In genomic region chr13:48513003-48513929, GRCm38 (mm10) we compare ENCODE assay signal across 8 mouse cellular contexts. TPM values are rescaled to one million over a fixed set of nuclear protein-coding genes. Genes with fewer than 3 reads are reported as not detected.
DNase-seq lines count a peak whose midpoint lies in the region; ATAC-seq and TF ChIP-seq lines count a peak whose summit lies in the region.

Gene Zfp169 (minus strand): TSS chr13:48513451.
Gene A830005F24Rik (plus strand): TSS chr13:48513570.

- WGBS in embryonic facial prominence, embryonic 11.5 days: 3% methylated on average over 34 of the region's 34 CpGs
- WGBS in kidney, adult 2 months: 1% methylated on average over 34 of the region's 34 CpGs
- WGBS in limb, embryonic 12.5 days: 2% methylated on average over 34 of the region's 34 CpGs
- WGBS in midbrain, embryonic 15.5 days: 3% methylated on average over 34 of the region's 34 CpGs
- WGBS in spleen, adult 2 months: 1% methylated on average over 34 of the region's 34 CpGs

- no peaks in the 10 kb centered on the region for H3K4me1 ChIP-seq in embryonic facial prominence, embryonic 11.5 days (ENCODE audit: control insufficient read depth, insufficient read depth, low read length)
- H3K4me1 ChIP-seq in kidney, adult 2 months (ENCODE audit: control insufficient read depth, insufficient read depth, low read length): 0 out of 2 replicates have a peak, but pooled peaks cover 4% of the 10 kb centered on the region
- H3K4me1 ChIP-seq in limb, embryonic 12.5 days (replicated peaks): peaks cover 6% of the 10 kb centered on the region
- peaks cover 11% of the 10 kb centered on the region for H3K4me1 ChIP-seq in midbrain, embryonic 15.5 days
- H3K4me1 ChIP-seq in spleen, adult 2 months (ENCODE audit: control insufficient read depth, insufficient read depth, insufficient read length): peaks cover 9% of the 10 kb centered on the region; the same call in 1 of the 2 replicates

- DNase-seq in urinary bladder, adult 18-20 months (ENCODE audit: low spot score in 2 of 2): peak; percentile 64 to 79
- DNase-seq in urinary bladder, postnatal 10 days (ENCODE audit: low spot score): no peak
- peak; percentile 93 for DNase-seq in embryonic facial prominence, embryonic 11.5 days (ENCODE audit: low spot score)
- peak; percentile 86 to 91 for DNase-seq in heart, adult 18-20 months
- peak; percentile 93 for DNase-seq in kidney, adult 2 months
- peak; percentile 85 to 86 for DNase-seq in spleen, adult 2 months (ENCODE audit: low read depth in 1 of 2, low spot score in 2 of 2)

- peak within 1 kb of the TSS; percentile 73 for H3K9ac ChIP-seq in embryonic facial prominence, embryonic 11.5 days (replicated peaks; ENCODE audit: low read length)
- peak within 1 kb of the TSS; percentile 75 for H3K9ac ChIP-seq in limb, embryonic 12.5 days (replicated peaks)
- H3K9ac ChIP-seq in midbrain, embryonic 15.5 days: peak within 1 kb of the TSS; percentile 84

- H3K4me3 ChIP-seq in embryonic facial prominence, embryonic 11.5 days (ENCODE audit: low read depth, low read length): peak within 1 kb of the TSS; percentile 66
- peak within 1 kb of the TSS; percentile 81 for H3K4me3 ChIP-seq in kidney, adult 2 months (ENCODE audit: insufficient read depth, low read depth, low read length)
- peak within 1 kb of the TSS; percentile 79 for H3K4me3 ChIP-seq in limb, embryonic 12.5 days (replicated peaks)
- H3K4me3 ChIP-seq in midbrain, embryonic 15.5 days: peak within 1 kb of the TSS; percentile 85
- peak within 1 kb of the TSS; percentile 94 for H3K4me3 ChIP-seq in spleen, adult 2 months (ENCODE audit: extremely low read depth, insufficient read depth, insufficient read length)

- peak; percentile 99 for ATAC-seq in embryonic facial prominence, embryonic 11.5 days (replicated peaks; ENCODE audit: insufficient number of reproducible peaks, low FRiP score, low TSS enrichment, low read depth)
- ATAC-seq in limb, embryonic 12.5 days (ENCODE audit: insufficient number of reproducible peaks, insufficient read depth, low FRiP score, low TSS enrichment, low read depth): peak; percentile 99
- ATAC-seq in midbrain, embryonic 15.5 days (replicated peaks): peak; percentile 98

- H3K9me3 ChIP-seq in embryonic facial prominence, embryonic 11.5 days (replicated peaks; ENCODE audit: control insufficient read depth, low read length): no peaks in the 10 kb centered on the region
- H3K9me3 ChIP-seq in limb, embryonic 12.5 days: no peaks in the 10 kb centered on the region
- H3K9me3 ChIP-seq in midbrain, embryonic 15.5 days: no peaks in the 10 kb centered on the region

- no peaks in the 10 kb centered on the region for H3K27me3 ChIP-seq in embryonic facial prominence, embryonic 11.5 days (ENCODE audit: control insufficient read depth, insufficient read depth, low read length)
- H3K27me3 ChIP-seq in kidney, adult 2 months (replicated peaks; ENCODE audit: control insufficient read depth, insufficient read depth, low read length): no peaks in the 10 kb centered on the region
- H3K27me3 ChIP-seq in limb, embryonic 12.5 days: no peaks in the 10 kb centered on the region
- no peaks in the 10 kb centered on the region for H3K27me3 ChIP-seq in midbrain, embryonic 15.5 days (replicated peaks)
- no peaks in the 10 kb centered on the region for H3K27me3 ChIP-seq in spleen, adult 2 months (ENCODE audit: control insufficient read depth, insufficient read depth, low read length)

- no peaks in the 10 kb centered on the region for H3K36me3 ChIP-seq in embryonic facial prominence, embryonic 11.5 days (replicated peaks; ENCODE audit: control insufficient read depth, insufficient read depth, low read depth, low read length)
- H3K36me3 ChIP-seq in kidney, adult 2 months (ENCODE audit: control insufficient read depth, insufficient read depth, low read length): no peaks in the 10 kb centered on the region
- no peaks in the 10 kb centered on the region for H3K36me3 ChIP-seq in limb, embryonic 12.5 days
- H3K36me3 ChIP-seq in midbrain, embryonic 15.5 days (replicated peaks): no peaks in the 10 kb centered on the region
- no peaks in the 10 kb centered on the region for H3K36me3 ChIP-seq in spleen, adult 2 months (ENCODE audit: control insufficient read depth, insufficient read depth, low read length)

- no peak for TF ChIP-seq CTCF in kidney, adult 2 months (conservative IDR thresholded peaks at IDR 0.05; ENCODE audit: insufficient read depth, insufficient read length, low read depth, low read length)
- no peak for TF ChIP-seq CTCF in spleen, adult 2 months (IDR thresholded peaks at IDR 0.05; ENCODE audit: extremely low read depth, insufficient read depth, insufficient read length, insufficient replicate concordance)

- H3K27ac ChIP-seq in embryonic facial prominence, embryonic 11.5 days (replicated peaks; ENCODE audit: low read depth, low read length): no peak within 1 kb of the TSS
- peak within 1 kb of the TSS; percentile 30; the same call in 1 of the 2 replicates for H3K27ac ChIP-seq in kidney, adult 2 months (ENCODE audit: insufficient read depth, low read depth, low read length)
- H3K27ac ChIP-seq in limb, embryonic 12.5 days: no peak within 1 kb of the TSS
- peak within 1 kb of the TSS; percentile 51; the same call in 1 of the 2 replicates for H3K27ac ChIP-seq in midbrain, embryonic 15.5 days
- H3K27ac ChIP-seq in spleen, adult 2 months (ENCODE audit: insufficient read depth, low read length): peak within 1 kb of the TSS; percentile 74

- H3K4me2 ChIP-seq in embryonic facial prominence, embryonic 11.5 days (ENCODE audit: low read depth, low read length): peak within 1 kb of the TSS; percentile 77
- H3K4me2 ChIP-seq in limb, embryonic 12.5 days: peak within 1 kb of the TSS; percentile 83
- peak within 1 kb of the TSS; percentile 90 for H3K4me2 ChIP-seq in midbrain, embryonic 15.5 days

- TF ChIP-seq POLR2A in kidney, adult 2 months (IDR thresholded peaks at IDR 0.05; ENCODE audit: low read depth, low read length): no peak
- TF ChIP-seq POLR2A in spleen, adult 2 months (IDR thresholded peaks at IDR 0.05; ENCODE audit: low read depth, low read length): peak; percentile 61; the same call in 1 of the 2 replicates

RNA-seq across cellular contexts. Expression of gene Zfp169, which starts in this region (rescaled TPM):
- polyA plus RNA-seq in embryonic facial prominence, embryonic 11.5 days (2014; fragmentation: Nextera tagmentation; extraction: Ambion mirVana): 7.3 and 8.4 TPM in 2 replicates
- total RNA-seq in heart, adult 18-20 months (2021): 1 to 10 TPM; 4.2 to 6.5 TPM
- polyA plus RNA-seq in kidney, adult 2 months (2012; rRNA removed): 5.3 and 5.9 TPM in 2 replicates
- polyA plus RNA-seq in limb, embryonic 12.5 days (2016; fragmentation: Nextera tagmentation; extraction: Ambion mirVana): 4.4 and 5.9 TPM in 2 replicates
- 6.5 and 8.7 TPM in 2 replicates for polyA plus RNA-seq in midbrain, embryonic 15.5 days (2015; fragmentation: Nextera tagmentation; extraction: Ambion mirVana)
- polyA plus RNA-seq in spleen, adult 2 months (2012; rRNA removed): 9.9 and 10.1 TPM in 2 replicates

RNA-seq across cellular contexts. Expression of gene A830005F24Rik, which starts in this region (rescaled TPM):
- polyA plus RNA-seq in embryonic facial prominence, embryonic 11.5 days (2014; fragmentation: Nextera tagmentation; extraction: Ambion mirVana): 2.2 and 2.9 TPM in 2 replicates
- total RNA-seq in heart, adult 18-20 months (2021): not detected
- polyA plus RNA-seq in kidney, adult 2 months (2012; rRNA removed): not detected in 2 replicates
- 2.9 and 3.9 TPM in 2 replicates for polyA plus RNA-seq in limb, embryonic 12.5 days (2016; fragmentation: Nextera tagmentation; extraction: Ambion mirVana)
- polyA plus RNA-seq in midbrain, embryonic 15.5 days (2015; fragmentation: Nextera tagmentation; extraction: Ambion mirVana): 3.6 TPM in 2 replicates
- polyA plus RNA-seq in spleen, adult 2 months (2012; rRNA removed): not detected in 2 replicates

Comparison
In these comparisons a context has a peak if more than half of its experiments do, and no peak if none do; other contexts are left out.
1. H3K27ac ChIP-seq: peak in kidney, adult 2 months (single experiment), midbrain, embryonic 15.5 days (single experiment) and spleen, adult 2 months (single experiment); none in embryonic facial prominence, embryonic 11.5 days (single experiment) and limb, embryonic 12.5 days (single experiment).
2. Peak in every context shown above with its lines, with median percentiles within 50 percentile points of each other: ATAC-seq, H3K4me2 ChIP-seq, H3K4me3 ChIP-seq and H3K9ac ChIP-seq.